Mouse (Mus musculus) MEL (cell line): ENCODE data around the gene Capn8. TPM values are rescaled to one million over a fixed set of nuclear protein-coding genes. Genes with fewer than 3 reads are reported as not detected.
A peak's percentile ranks its signal among the peaks of the same experiment; 100 is the strongest.

Source experiments
- DNase-seq: peaks from one replicate; pipeline ENCODE4 v3.0.0; 2011; ENCODE audit warnings: low read depth, low spot score
- H3K27ac ChIP-seq: 2 replicates; pipeline ENCODE4 v1.5.1; 2012; ENCODE audit warnings: low read depth, mild to moderate bottlenecking, control low read depth, low read length, moderate library complexity; ENCODE audit not compliant: control insufficient read depth
- H3K27me3 ChIP-seq, 2 experiments: fragments of 150-350 bp in 1 of 2; sonication (generic) in 1 of 2; 2 replicates each; pipeline ENCODE4 v1.6.1; 2012; ENCODE audit warnings: low read length in 2 of 2, mild to moderate bottlenecking in 2 of 2, improper control_type of control experiment in 1 of 2, moderate library complexity in 1 of 2; ENCODE audit not compliant: insufficient read depth in 2 of 2, control insufficient read depth in 1 of 2
- H3K36me3 ChIP-seq, 2 experiments: 2 replicates each; pipeline ENCODE4 v1.6.1; 2012 to 2014; ENCODE audit warnings: low read length in 2 of 2, improper control_type of control experiment in 1 of 2, inconsistent platforms in 1 of 2, mild to moderate bottlenecking in 1 of 2; ENCODE audit not compliant: insufficient read depth in 2 of 2, control insufficient read depth in 1 of 2
- H3K4me1 ChIP-seq, 2 experiments: fragments of 150-350 bp in 1 of 2; sonication (generic) in 1 of 2; 2 replicates each; pipeline ENCODE4 v1.6.1; 2012; ENCODE audit warnings: low read length in 2 of 2, improper control_type of control experiment in 1 of 2, mild to moderate bottlenecking in 1 of 2; ENCODE audit not compliant: insufficient read depth in 2 of 2, control insufficient read depth in 1 of 2
- H3K4me3 ChIP-seq, 2 experiments: fragments of 150-350 bp in 1 of 2; sonication (generic) in 1 of 2; 2 replicates each; pipeline ENCODE4 v1.5.1; 2012; ENCODE audit warnings: low read depth in 2 of 2, low read length in 2 of 2, mild to moderate bottlenecking in 2 of 2, moderate library complexity in 2 of 2, control low read depth in 1 of 2, improper control_type of control experiment in 1 of 2; ENCODE audit not compliant: control insufficient read depth in 1 of 2, insufficient read depth in 1 of 2
- H3K79me2 ChIP-seq: 2 replicates; pipeline ENCODE4 v1.6.1; 2012; ENCODE audit warnings: mild to moderate bottlenecking, low read length, moderate library complexity; ENCODE audit not compliant: control insufficient read depth, poor library complexity, insufficient read depth
- H3K9ac ChIP-seq: 2 replicates; pipeline ENCODE4 v1.6.1; 2012; ENCODE audit warnings: low read depth, mild to moderate bottlenecking, control low read depth, low read length, moderate library complexity; ENCODE audit not compliant: control insufficient read depth, poor library complexity, severe bottlenecking
- H3K9me3 ChIP-seq: fragments of 150-350 bp; sonication (generic); replicated peaks from 2 replicates; pipeline ENCODE4 v1.6.1; 2012; ENCODE audit warnings: mild to moderate bottlenecking, low read length, improper control_type of control experiment, moderate library complexity; ENCODE audit not compliant: insufficient read depth
- BHLHE40 ChIP-seq: IDR thresholded peaks from 2 replicates; pipeline ENCODE4 v1.6.1; 2012; ENCODE audit warnings: low read depth, mild to moderate bottlenecking, inconsistent platforms, low read length, improper control_type of control experiment, borderline replicate concordance
- CHD1 ChIP-seq: IDR thresholded peaks from 2 replicates; pipeline ENCODE4 v1.6.1; 2012; ENCODE audit warnings: low read depth, mild to moderate bottlenecking, inconsistent platforms, low read length, improper control_type of control experiment
- CHD2 ChIP-seq: IDR thresholded peaks from 2 replicates; pipeline ENCODE4 v1.6.1; 2011; ENCODE audit warnings: low read length, improper control_type of control experiment
- CTCF ChIP-seq, 3 experiments: IDR thresholded peaks in 2 of 3; conservative IDR thresholded peaks in 1 of 3; 2 replicates each; pipeline ENCODE4 v1.5.1; 2011 to 2012; ENCODE audit warnings: low read length in 3 of 3, low read depth in 2 of 3, mild to moderate bottlenecking in 2 of 3, improper control_type of control experiment in 1 of 3, inconsistent platforms in 1 of 3, mixed read lengths in 1 of 3, moderate library complexity in 1 of 3; ENCODE audit not compliant: control insufficient read depth in 1 of 3, insufficient read depth in 1 of 3, poor library complexity in 1 of 3, severe bottlenecking in 1 of 3
- ELF1 ChIP-seq: IDR thresholded peaks from 2 replicates; pipeline ENCODE4 v1.6.1; 2014; ENCODE audit warnings: low read depth, mild to moderate bottlenecking, inconsistent platforms, low read length, improper control_type of control experiment, moderate library complexity
- GABPA ChIP-seq: IDR thresholded peaks from 2 replicates; pipeline ENCODE4 v1.6.1; 2012; ENCODE audit warnings: low read depth, mild to moderate bottlenecking, inconsistent platforms, low read length, improper control_type of control experiment, moderate library complexity
- GATA1 ChIP-seq: IDR thresholded peaks from 2 replicates; pipeline ENCODE4 v1.6.1; 2011; ENCODE audit warnings: low read depth, low read length, improper control_type of control experiment
- JUND ChIP-seq: IDR thresholded peaks from 2 replicates; pipeline ENCODE4 v1.6.1; 2011; ENCODE audit warnings: low read depth, mild to moderate bottlenecking, improper control_type of control experiment, low read length
- MAZ ChIP-seq: IDR thresholded peaks from 2 replicates; pipeline ENCODE4 v1.6.1; 2012; ENCODE audit warnings: low read depth, mild to moderate bottlenecking, inconsistent platforms, low read length, improper control_type of control experiment
- MXI1 ChIP-seq: IDR thresholded peaks from 2 replicates; pipeline ENCODE4 v1.6.1; 2011; ENCODE audit warnings: mild to moderate bottlenecking, low read depth, low read length, improper control_type of control experiment
- MYB ChIP-seq: IDR thresholded peaks from 2 replicates; pipeline ENCODE4 v1.6.1; 2011; ENCODE audit warnings: mild to moderate bottlenecking, low read depth, low read length, improper control_type of control experiment
- RAD21 ChIP-seq: IDR thresholded peaks from 2 replicates; pipeline ENCODE4 v1.6.1; 2011; ENCODE audit warnings: mild to moderate bottlenecking, low read depth, low read length, improper control_type of control experiment
- RCOR1 ChIP-seq: IDR thresholded peaks from 2 replicates; pipeline ENCODE4 v1.6.1; 2012; ENCODE audit warnings: low read depth, mild to moderate bottlenecking, inconsistent platforms, low read length, improper control_type of control experiment
- SIN3A ChIP-seq: IDR thresholded peaks from 2 replicates; pipeline ENCODE4 v1.6.1; 2012; ENCODE audit warnings: low read length, improper control_type of control experiment, inconsistent platforms
- SMC3 ChIP-seq: IDR thresholded peaks from 2 replicates; pipeline ENCODE4 v1.6.1; 2011; ENCODE audit warnings: low read depth, low read length, improper control_type of control experiment
- USF2 ChIP-seq, 2 experiments: IDR thresholded peaks; 2 replicates each; pipeline ENCODE4 v1.6.1; 2011 to 2012; ENCODE audit warnings: improper control_type of control experiment in 2 of 2, low read length in 2 of 2, borderline replicate concordance in 1 of 2, inconsistent platforms in 1 of 2, low read depth in 1 of 2, mild to moderate bottlenecking in 1 of 2; ENCODE audit not compliant: insufficient read depth in 1 of 2
- ZKSCAN1 ChIP-seq: IDR thresholded peaks from 2 replicates; pipeline ENCODE4 v1.6.1; 2012; ENCODE audit warnings: low read depth, mild to moderate bottlenecking, inconsistent platforms, low read length, improper control_type of control experiment, moderate library complexity
- ZMIZ1 ChIP-seq: IDR thresholded peaks from 2 replicates; pipeline ENCODE4 v1.6.1; 2012; ENCODE audit warnings: low read depth, mild to moderate bottlenecking, inconsistent platforms, low read length, improper control_type of control experiment, moderate library complexity
- polyA plus RNA-seq, 2 experiments: library from polyadenylated mRNA; stranded (reverse) in 1 of 2; unstranded in 1 of 2; fragments of >175 nt in 1 of 2; fragments of >200 nt in 1 of 2; gene quantifications; 2 replicates each; pipeline versions ENCODE4 v1.2.1 to v1.2.4; 2012; ENCODE audit warnings: low replicate concordance in 2 of 2, low read depth in 1 of 2; ENCODE audit not compliant: insufficient read length in 2 of 2, insufficient read depth in 1 of 2, missing spikeins in 1 of 2
- total RNA-seq: library from RNA; depleted of rRNA; stranded (reverse); fragments of 300-350 nt; gene quantifications from 2 replicates; pipeline ENCODE4 v1.2.3, GENCODE M21; 2012

Gene Capn8
- total and polyA plus RNA-seq, 3 experiments: not detected

DNA sequence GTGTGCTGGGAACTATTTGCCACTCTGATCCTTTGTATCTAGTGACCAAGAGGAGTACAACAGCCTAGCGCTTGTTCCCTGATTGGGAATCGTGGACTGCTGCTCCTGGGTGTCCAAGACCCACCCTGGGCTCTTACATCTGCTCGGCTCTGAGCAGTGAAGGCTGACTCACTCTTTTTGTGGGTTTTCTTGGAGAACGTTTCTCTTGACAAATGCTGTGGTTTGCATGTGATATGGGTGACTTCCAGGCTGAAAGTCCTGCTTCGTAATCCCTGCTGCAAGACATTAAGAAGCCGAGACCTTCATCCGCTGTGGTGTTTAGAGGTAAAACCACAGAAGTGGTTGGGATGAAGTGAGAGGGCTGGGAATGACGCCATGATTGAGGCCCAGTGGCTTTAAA, 21.7 kb upstream of the Capn8 start:
- no peaks in the 10 kb centered on the region for H3K27me3 ChIP-seq
- TF ChIP-seq CHD1 (no peak), GABPA (no peak), ZMIZ1 (no peak), MXI1 (no peak), RCOR1 (no peak), SMC3 (no peak)
- peak; percentile 43 for DNase-seq
- H3K9me3 ChIP-seq: no peaks in the 10 kb centered on the region
- no peaks in the 10 kb centered on the region for H3K36me3 ChIP-seq
- H3K79me2 ChIP-seq: no peaks in the 10 kb centered on the region
- H3K9ac ChIP-seq: no peak overlapping the region
- no peak overlapping the region for H3K4me3 ChIP-seq
- H3K4me1 ChIP-seq: peaks cover 0 to 4% of the 10 kb centered on the region in 2 experiments; a peak in 2 of 4 replicates
- H3K27ac ChIP-seq: no peak overlapping the region

DNA sequence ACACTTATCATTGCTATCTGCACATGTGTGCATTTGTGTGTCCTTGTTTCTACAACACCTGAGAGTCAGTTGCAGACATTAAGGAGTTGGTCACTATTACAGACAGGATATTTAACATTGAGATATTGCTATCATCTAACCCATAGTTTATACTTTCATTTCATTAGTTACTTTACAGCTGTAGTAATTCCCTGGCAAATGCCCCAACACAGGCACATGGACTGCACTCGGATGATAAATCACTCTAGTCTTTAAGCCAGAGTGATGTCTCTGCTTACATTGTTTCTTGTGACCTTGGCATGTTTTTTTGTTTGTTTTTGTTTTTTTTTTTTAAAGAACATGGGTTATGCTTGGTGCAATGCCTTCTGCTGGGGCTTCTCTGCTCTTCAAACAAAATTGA, 20.9 kb upstream of the Capn8 start:
- TF ChIP-seq CTCF (IDR thresholded peaks at IDR 0.05 in 2 of 3, conservative IDR thresholded peaks at IDR 0.05 in 1 of 3; ENCODE audit: control insufficient read depth in 1 of 3, insufficient read depth in 1 of 3, low read depth in 2 of 3, low read length in 3 of 3, poor library complexity in 1 of 3, severe bottlenecking in 1 of 3) (no peak), USF2 (IDR thresholded peaks at IDR 0.05; ENCODE audit: borderline replicate concordance in 1 of 2, insufficient read depth in 1 of 2, low read depth in 1 of 2, low read length in 2 of 2) (no peak), MYB (no peak), BHLHE40 (no peak), ZKSCAN1 (no peak), SIN3A (no peak), ELF1 (no peak), JUND (no peak), CHD2 (no peak), MAZ (no peak), RAD21 (no peak), RCOR1 (no peak), GATA1 (no peak)
- TF ChIP-seq, all 39 proteins: peak for 0
- Histone ChIP-seq H3K9ac (no peak overlapping the region), H3K9me3 (no peaks in the 10 kb centered on the region), H3K4me3 (no peak overlapping the region), H3K27ac (no peak overlapping the region), H3K4me1 (peaks cover 0 to 4% of the 10 kb centered on the region in 2 experiments; a peak in 3 of 4 replicates), H3K79me2 (no peaks in the 10 kb centered on the region), H3K27me3 (no peaks in the 10 kb centered on the region), H3K36me3 (no peaks in the 10 kb centered on the region; a peak in 1 of 4 replicates)
- no peak for DNase-seq
